Mouse (Mus musculus): ENCODE measurements around the gene Fam167b. TPM values are rescaled to one million over a fixed set of nuclear protein-coding genes. Genes with fewer than 3 reads are reported as not detected.
"Not testable (repeated sequence)": the region's sequence is repeated elsewhere in the genome, so short reads cannot be mapped to it uniquely, and the experiment has no call there.

The Fam167b gene
- polyA plus RNA-seq, 1 experiment from 2014 or later, result 5.1 TPM

- peak within 1 kb of the TSS; percentile 88 for H3K27ac ChIP-seq (ENCODE audit: low read length)
- WGBS, result 1% methylated on average over 45 of the region's 46 CpGs
- H3K27me3 ChIP-seq (ENCODE audit: control insufficient read depth, insufficient read depth, low read length), result no peaks in the 10 kb centered on the region
- H3K9me3 ChIP-seq (replicated peaks; ENCODE audit: control insufficient read depth, low read length), result no peaks in the 10 kb centered on the region
- H3K36me3 ChIP-seq (ENCODE audit: control insufficient read depth, insufficient read depth), result no peaks in the 10 kb centered on the region
- H3K4me2 ChIP-seq (ENCODE audit: low read depth, low read length), result peak within 1 kb of the TSS; percentile 87
- peak; percentile 100 for ATAC-seq (replicated peaks; ENCODE audit: extremely low read depth, insufficient read depth, low FRiP score)
- peak within 1 kb of the TSS; percentile 86 for H3K9ac ChIP-seq (ENCODE audit: low read length)
- peak within 1 kb of the TSS; percentile 84 for H3K4me3 ChIP-seq (ENCODE audit: low read length)
- peaks cover 13% of the 10 kb centered on the region for H3K4me1 ChIP-seq (ENCODE audit: control insufficient read depth, insufficient read depth, low read length)
Measured at GRCm38 (mm10) chr4:129542592-129543141, 35.7 kb downstream of the Fam167b start, which contains the start of gene Hdac1. Gene Hdac1, minus strand, starts transcription at chr4:129542713.

- under 1% methylated on average over 30 of the region's 30 CpGs for WGBS
- Histone ChIP-seq H3K36me3 (ENCODE audit: control insufficient read depth, insufficient read depth) (no peaks in the 10 kb centered on the region), H3K9me3 (replicated peaks; ENCODE audit: control insufficient read depth, low read length) (no peaks in the 10 kb centered on the region), H3K4me2 (ENCODE audit: low read depth, low read length) (peak overlapping the region; percentile 87), H3K4me1 (ENCODE audit: control insufficient read depth, insufficient read depth, low read length) (peaks cover 13% of the 10 kb centered on the region), H3K9ac (ENCODE audit: low read length) (peak overlapping the region; percentile 86), H3K27ac (ENCODE audit: low read length) (peak overlapping the region; percentile 76), H3K27me3 (ENCODE audit: control insufficient read depth, insufficient read depth, low read length) (no peaks in the 10 kb centered on the region), H3K4me3 (ENCODE audit: low read length) (peak overlapping the region; percentile 84)
- ATAC-seq (replicated peaks; ENCODE audit: extremely low read depth, insufficient read depth, low FRiP score), result no peak
Measured at GRCm38 (mm10) chr4:129541868-129542591, 36.3 kb downstream of the Fam167b start.

- WGBS, result 72% methylated on average over 6 of the region's 6 CpGs
Measured at GRCm38 (mm10) chr4:129540012-129540411, 38.3 kb downstream of the Fam167b start.

GRCm38 (mm10) chr4:129528901-129529300 is 49.4 kb downstream of the Fam167b start:
- H3K4me2 ChIP-seq (ENCODE audit: low read depth, low read length); H3K4me1 ChIP-seq (ENCODE audit: control insufficient read depth, insufficient read depth, low read length); H3K9me3 ChIP-seq (replicated peaks; ENCODE audit: control insufficient read depth, low read length); H3K4me3 ChIP-seq (ENCODE audit: low read length); H3K27me3 ChIP-seq (ENCODE audit: control insufficient read depth, insufficient read depth, low read length); H3K9ac ChIP-seq (ENCODE audit: low read length); ATAC-seq (replicated peaks; ENCODE audit: extremely low read depth, insufficient read depth, low FRiP score); H3K27ac ChIP-seq (ENCODE audit: low read length): not testable (repeated sequence)
- peaks cover 49% of the 10 kb centered on the region for H3K36me3 ChIP-seq (ENCODE audit: control insufficient read depth, insufficient read depth)
- WGBS, result 84% methylated on average over 5 of the region's 6 CpGs

More at GRCm38 (mm10) chr4:129540012-129540411, 38.3 kb downstream of the Fam167b start:
- no peaks in the 10 kb centered on the region for H3K36me3 ChIP-seq (ENCODE audit: control insufficient read depth, insufficient read depth)
- H3K9me3 ChIP-seq (replicated peaks; ENCODE audit: control insufficient read depth, low read length), result no peaks in the 10 kb centered on the region
- no peak overlapping the region for H3K27ac ChIP-seq (ENCODE audit: low read length)
- H3K4me3 ChIP-seq (ENCODE audit: low read length), result no peak overlapping the region
- no peak overlapping the region for H3K9ac ChIP-seq (ENCODE audit: low read length)
- H3K27me3 ChIP-seq (ENCODE audit: control insufficient read depth, insufficient read depth, low read length), result no peaks in the 10 kb centered on the region
- peaks cover 13% of the 10 kb centered on the region for H3K4me1 ChIP-seq (ENCODE audit: control insufficient read depth, insufficient read depth, low read length)
- H3K4me2 ChIP-seq (ENCODE audit: low read depth, low read length), result no peak overlapping the region
- no peak for ATAC-seq (replicated peaks; ENCODE audit: extremely low read depth, insufficient read depth, low FRiP score)

Small RNA genes within 50 kb of the gene (microRNA-seq; reads per million reads assigned to microRNA genes)
- not detected for gene Mir8119

Other genes with a start within 250 kb of the Fam167b start
- gene Rbbp4, start 243.2 kb downstream of the Fam167b start, polyA plus RNA-seq (2015; fragmentation: Nextera tagmentation; extraction: Ambion mirVana), result 259 and 291 TPM in 2 replicates
- 36.9 and 41.7 TPM in 2 replicates for gene Zbtb8os, start 242.9 kb downstream of the Fam167b start, polyA plus RNA-seq (2015; fragmentation: Nextera tagmentation; extraction: Ambion mirVana)
- gene Zbtb8a, start 200.4 kb downstream of the Fam167b start, polyA plus RNA-seq (2015; fragmentation: Nextera tagmentation; extraction: Ambion mirVana), result 10.1 and 11.3 TPM in 2 replicates
- gene Zbtb8b, start 137.7 kb downstream of the Fam167b start, polyA plus RNA-seq (2015; fragmentation: Nextera tagmentation; extraction: Ambion mirVana), result 6.3 and 7.2 TPM in 2 replicates
- 25.0 and 26.2 TPM in 2 replicates for gene Bsdc1, start 117.0 kb downstream of the Fam167b start, polyA plus RNA-seq (2015; fragmentation: Nextera tagmentation; extraction: Ambion mirVana)
- gene Tssk3, start 87.5 kb downstream of the Fam167b start, polyA plus RNA-seq (2015; fragmentation: Nextera tagmentation; extraction: Ambion mirVana), result not detected in 2 replicates
- gene Fam229a, start 87.4 kb downstream of the Fam167b start, polyA plus RNA-seq (2015; fragmentation: Nextera tagmentation; extraction: Ambion mirVana), result not detected in 2 replicates
- 262 and 287 TPM in 2 replicates for gene Marcksl1, start 65.0 kb downstream of the Fam167b start, polyA plus RNA-seq (2015; fragmentation: Nextera tagmentation; extraction: Ambion mirVana)
- 123 and 139 TPM in 2 replicates for gene Hdac1, start 35.8 kb downstream of the Fam167b start, polyA plus RNA-seq (2015; fragmentation: Nextera tagmentation; extraction: Ambion mirVana)
- 45.9 and 121 TPM in 2 replicates for gene Lck, start 4.9 kb downstream of the Fam167b start, polyA plus RNA-seq (2015; fragmentation: Nextera tagmentation; extraction: Ambion mirVana)
- gene Eif3i, start 22.1 kb upstream of the Fam167b start, polyA plus RNA-seq (2015; fragmentation: Nextera tagmentation; extraction: Ambion mirVana), result 178 and 180 TPM in 2 replicates
- 148 and 152 TPM in 2 replicates for gene Tmem234, start 22.1 kb upstream of the Fam167b start, polyA plus RNA-seq (2015; fragmentation: Nextera tagmentation; extraction: Ambion mirVana)
- 1.8 and 2.7 TPM in 2 replicates for gene Dcdc2b, start 35.7 kb upstream of the Fam167b start, polyA plus RNA-seq (2015; fragmentation: Nextera tagmentation; extraction: Ambion mirVana)
- 22.7 and 22.9 TPM in 2 replicates for gene Iqcc, start 40.5 kb upstream of the Fam167b start, polyA plus RNA-seq (2015; fragmentation: Nextera tagmentation; extraction: Ambion mirVana)
- gene Ccdc28b, start 45.4 kb upstream of the Fam167b start, polyA plus RNA-seq (2015; fragmentation: Nextera tagmentation; extraction: Ambion mirVana), result 50.9 and 55.0 TPM in 2 replicates
- gene Txlna, start 62.5 kb upstream of the Fam167b start, polyA plus RNA-seq (2015; fragmentation: Nextera tagmentation; extraction: Ambion mirVana), result 47.0 and 48.9 TPM in 2 replicates
- gene Kpna6, start 94.2 kb upstream of the Fam167b start, polyA plus RNA-seq (2015; fragmentation: Nextera tagmentation; extraction: Ambion mirVana), result 16.1 and 18.0 TPM in 2 replicates
- 6.2 and 6.6 TPM in 2 replicates for gene Tmem39b, start 118.3 kb upstream of the Fam167b start, polyA plus RNA-seq (2015; fragmentation: Nextera tagmentation; extraction: Ambion mirVana)
- gene Khdrbs1, start 163.8 kb upstream of the Fam167b start, polyA plus RNA-seq (2015; fragmentation: Nextera tagmentation; extraction: Ambion mirVana), result 63.4 and 65.8 TPM in 2 replicates
- gene Ptp4a2, start 232.7 kb upstream of the Fam167b start, polyA plus RNA-seq (2015; fragmentation: Nextera tagmentation; extraction: Ambion mirVana), result 352 and 364 TPM in 2 replicates